8 mouse cellular contexts compared by ENCODE assay signal in genomic region chr11:107415901-107416560, GRCm38 (mm10). TPM values are rescaled to one million over a fixed set of nuclear protein-coding genes. Genes with fewer than 3 reads are reported as not detected.
DNase-seq lines count a peak whose midpoint lies in the region; ATAC-seq and TF ChIP-seq lines count a peak whose summit lies in the region.

No protein-coding gene starts in this region.

- no peak overlapping the region for H3K9ac ChIP-seq in limb, embryonic 12.5 days (replicated peaks)

- H3K36me3 ChIP-seq in megakaryocyte, embryonic 14.5 days (replicated peaks; ENCODE audit: low read length) = peaks cover 22% of the 10 kb centered on the region
- H3K36me3 ChIP-seq in limb, embryonic 12.5 days = no peaks in the 10 kb centered on the region

- TF ChIP-seq CTCF in olfactory bulb, adult 2 months (IDR thresholded peaks at IDR 0.05; ENCODE audit: insufficient read depth, low read depth, low read length) = no peak

- ATAC-seq in megakaryocyte, adult 5-6 weeks (ENCODE audit: poor library complexity, severe bottlenecking) = no peak
- ATAC-seq in limb, embryonic 12.5 days (ENCODE audit: insufficient number of reproducible peaks, insufficient read depth, low FRiP score, low TSS enrichment, low read depth) = no peak

- peak overlapping the region; percentile 90 for H3K4me3 ChIP-seq in megakaryocyte, embryonic 14.5 days (replicated peaks)
- no peak overlapping the region for H3K4me3 ChIP-seq in limb, embryonic 12.5 days (replicated peaks)
- no peak overlapping the region for H3K4me3 ChIP-seq in olfactory bulb, adult 2 months (ENCODE audit: insufficient read depth, low read depth, low read length)

- H3K27ac ChIP-seq in limb, embryonic 12.5 days = peak overlapping the region; percentile 59; the same call in 1 of the 2 replicates
- H3K27ac ChIP-seq in olfactory bulb, adult 2 months (ENCODE audit: insufficient read depth, low read depth, low read length) = peak overlapping the region; percentile 83

- H3K4me2 ChIP-seq in limb, embryonic 12.5 days = no peak overlapping the region

- WGBS in limb, embryonic 12.5 days = 67% methylated on average over 10 of the region's 10 CpGs
- WGBS in olfactory bulb, adult 2 months = 70% methylated on average over 10 of the region's 10 CpGs

- no peak for TF ChIP-seq POLR2A in olfactory bulb, adult 2 months (IDR thresholded peaks at IDR 0.05; ENCODE audit: insufficient read depth, low read depth, low read length)

- H3K9me3 ChIP-seq in megakaryocyte, embryonic 14.5 days = no peaks in the 10 kb centered on the region
- H3K9me3 ChIP-seq in limb, embryonic 12.5 days = no peaks in the 10 kb centered on the region

- H3K4me1 ChIP-seq in megakaryocyte, embryonic 14.5 days = peaks cover 99% of the 10 kb centered on the region
- peaks cover 58% of the 10 kb centered on the region for H3K4me1 ChIP-seq in limb, embryonic 12.5 days (replicated peaks)
- peaks cover 10% of the 10 kb centered on the region for H3K4me1 ChIP-seq in olfactory bulb, adult 2 months (ENCODE audit: control insufficient read depth, insufficient read depth, low read length)

- peak; percentile 35 for DNase-seq in embryo, embryonic 9.5 days (ENCODE audit: extremely low spot score)
- DNase-seq in embryo, embryonic 10.5 days (ENCODE audit: low spot score) = no peak
- no peak for DNase-seq in ovary, adult 18-20 months (ENCODE audit: low spot score)
- DNase-seq in ovary, postnatal 10 days (ENCODE audit: low spot score) = no peak

- no peaks in the 10 kb centered on the region for H3K27me3 ChIP-seq in megakaryocyte, embryonic 14.5 days (replicated peaks)
- H3K27me3 ChIP-seq in limb, embryonic 12.5 days = no peaks in the 10 kb centered on the region

RNA-seq across cellular contexts. Expression of gene Pitpnc1, which starts 54.5 kb away (rescaled TPM):
- polyA plus RNA-seq in megakaryocyte, embryonic 14.5 days (2012; ENCODE audit: insufficient read depth, low replicate concordance) = 1.4 and 5.1 TPM in 2 replicates
- 14.5 and 15.4 TPM in 2 replicates for total RNA-seq in megakaryocyte, adult 5-6 weeks (2015)
- 8.5 and 11.7 TPM in 2 replicates for total RNA-seq in megakaryocyte, adult 5-6 weeks (2017)
- polyA plus RNA-seq in limb, embryonic 12.5 days (2016; fragmentation: Nextera tagmentation; extraction: Ambion mirVana) = 31.9 and 34.9 TPM in 2 replicates
- polyA plus RNA-seq in olfactory bulb, adult 2 months (2012; ENCODE audit: insufficient read depth, insufficient read length, low replicate concordance, missing spikeins) = not detected in 2 replicates
